8 mouse cellular contexts compared by ENCODE assay signal in the genomic region with DNA sequence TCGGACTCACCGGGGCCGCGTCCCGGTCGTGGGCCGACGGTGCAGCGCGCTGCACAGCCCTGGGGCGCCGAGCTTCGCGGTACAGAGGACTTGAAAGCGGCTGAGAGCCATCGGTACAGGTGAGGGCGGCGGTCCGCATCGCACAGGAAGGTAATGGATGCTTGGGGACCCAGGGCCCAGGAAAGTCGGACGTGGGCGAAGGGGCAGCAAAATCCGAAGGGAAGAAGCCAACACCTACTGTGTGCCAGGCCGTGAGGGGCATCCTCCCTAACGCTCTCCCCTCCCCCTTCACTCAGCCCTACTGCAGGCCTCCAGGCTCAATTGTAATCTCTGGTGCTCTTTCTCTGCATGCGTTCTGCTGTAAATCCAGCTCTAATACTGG. TPM values are rescaled to one million over a fixed set of nuclear protein-coding genes. Genes with fewer than 3 reads are reported as not detected.
DNase-seq lines count a peak whose midpoint lies in the region; ATAC-seq lines count a peak whose summit lies in the region.

No protein-coding gene starts in this region.

- no peaks in the 10 kb centered on the region for H3K27me3 ChIP-seq in neural tube, embryonic 11.5 days (ENCODE audit: control insufficient read depth, insufficient read depth, low read length)
- no peaks in the 10 kb centered on the region for H3K27me3 ChIP-seq in hindbrain, embryonic 13.5 days
- H3K27me3 ChIP-seq in midbrain, embryonic 14.5 days (ENCODE audit: control insufficient read depth, insufficient read depth, low read length) = no peaks in the 10 kb centered on the region

- H3K9ac ChIP-seq in neural tube, embryonic 11.5 days (ENCODE audit: low read length) = peak overlapping the region; percentile 95
- H3K9ac ChIP-seq in hindbrain, embryonic 13.5 days = peak overlapping the region; percentile 98
- H3K9ac ChIP-seq in midbrain, embryonic 14.5 days (replicated peaks; ENCODE audit: low read length) = peak overlapping the region; percentile 98

- WGBS in neural tube, embryonic 11.5 days = 0% methylated on average over 27 of the region's 27 CpGs
- WGBS in hindbrain, embryonic 13.5 days = under 1% methylated on average over 27 of the region's 27 CpGs
- 0% methylated on average over 27 of the region's 27 CpGs for WGBS in midbrain, embryonic 14.5 days

- no peaks in the 10 kb centered on the region for H3K9me3 ChIP-seq in neural tube, embryonic 11.5 days (ENCODE audit: control insufficient read depth, low read length)
- H3K9me3 ChIP-seq in hindbrain, embryonic 13.5 days = no peaks in the 10 kb centered on the region
- no peaks in the 10 kb centered on the region for H3K9me3 ChIP-seq in midbrain, embryonic 14.5 days (ENCODE audit: control insufficient read depth, low read length)

- H3K36me3 ChIP-seq in neural tube, embryonic 11.5 days (ENCODE audit: control insufficient read depth, insufficient read depth, low read length) = peaks cover 32% of the 10 kb centered on the region
- peaks cover 42% of the 10 kb centered on the region for H3K36me3 ChIP-seq in hindbrain, embryonic 13.5 days
- peaks cover 44% of the 10 kb centered on the region for H3K36me3 ChIP-seq in midbrain, embryonic 14.5 days (ENCODE audit: control insufficient read depth, insufficient read depth, low read length)

- H3K4me2 ChIP-seq in neural tube, embryonic 11.5 days (ENCODE audit: low read depth) = peak overlapping the region; percentile 82
- H3K4me2 ChIP-seq in hindbrain, embryonic 13.5 days = peak overlapping the region; percentile 87
- peak overlapping the region; percentile 69 for H3K4me2 ChIP-seq in midbrain, embryonic 14.5 days (ENCODE audit: low read length)

- DNase-seq in cerebellum, postnatal 25 days = no peak
- DNase-seq in neural tube, embryonic 11.5 days (ENCODE audit: low spot score) = no peak
- no peak for DNase-seq in neural tube, embryonic 10.5 days (ENCODE audit: extremely low spot score, low spot score)
- DNase-seq in midbrain, embryonic 14.5 days = peak; percentile 68
- DNase-seq in ovary, adult 18-20 months (ENCODE audit: low spot score) = no peak
- DNase-seq in adrenal gland, adult (ENCODE audit: inconsistent age in 2 of 2, low spot score in 1 of 2) = no peak

- peak; percentile 46; the same call in 1 of the 2 replicates for ATAC-seq in cerebellum, adult (ENCODE audit: insufficient number of reproducible peaks, low FRiP score, low TSS enrichment)
- peak; percentile 52 for ATAC-seq in neural tube, embryonic 11.5 days (ENCODE audit: insufficient read depth, low FRiP score, low TSS enrichment)
- peak; percentile 57 for ATAC-seq in hindbrain, embryonic 13.5 days (ENCODE audit: low FRiP score)
- ATAC-seq in midbrain, embryonic 14.5 days (ENCODE audit: low FRiP score, low TSS enrichment) = peak; percentile 32

- peak overlapping the region; percentile 94 for H3K4me3 ChIP-seq in neural tube, embryonic 11.5 days (ENCODE audit: low read depth, low read length)
- peak overlapping the region; percentile 96 for H3K4me3 ChIP-seq in hindbrain, embryonic 13.5 days
- H3K4me3 ChIP-seq in midbrain, embryonic 14.5 days (replicated peaks; ENCODE audit: low read depth, low read length) = peak overlapping the region; percentile 81

- H3K27ac ChIP-seq in neural tube, embryonic 11.5 days (ENCODE audit: low read depth, low read length) = peak overlapping the region; percentile 98
- peak overlapping the region; percentile 100 for H3K27ac ChIP-seq in hindbrain, embryonic 13.5 days
- H3K27ac ChIP-seq in midbrain, embryonic 14.5 days (replicated peaks; ENCODE audit: low read depth, low read length) = peak overlapping the region; percentile 99

- H3K4me1 ChIP-seq in neural tube, embryonic 11.5 days (ENCODE audit: control insufficient read depth, insufficient read depth, low read length) = peaks cover 21% of the 10 kb centered on the region
- peaks cover 54% of the 10 kb centered on the region for H3K4me1 ChIP-seq in hindbrain, embryonic 13.5 days (replicated peaks)
- peaks cover 31% of the 10 kb centered on the region for H3K4me1 ChIP-seq in midbrain, embryonic 14.5 days (ENCODE audit: control insufficient read depth, insufficient read depth, low read length)

RNA-seq across cellular contexts. Expression of gene Sept1, which starts 0.4 kb away (rescaled TPM):
- 19.6 and 22.0 TPM in 2 replicates for polyA plus RNA-seq in neural tube, embryonic 11.5 days (2014; fragmentation: Nextera tagmentation; extraction: Ambion mirVana)
- 21.8 and 23.1 TPM in 2 replicates for polyA plus RNA-seq in hindbrain, embryonic 13.5 days (2015; fragmentation: Nextera tagmentation; extraction: Ambion mirVana)
- 11.6 and 13.6 TPM in 2 replicates for polyA plus RNA-seq in midbrain, embryonic 14.5 days (2014; fragmentation: Nextera tagmentation; extraction: Ambion mirVana)

RNA-seq across cellular contexts. Expression of gene Zfp553, which starts 0.5 kb away (rescaled TPM):
- 28.7 and 31.4 TPM in 2 replicates for polyA plus RNA-seq in neural tube, embryonic 11.5 days (2014; fragmentation: Nextera tagmentation; extraction: Ambion mirVana)
- 58.8 and 61.9 TPM in 2 replicates for polyA plus RNA-seq in hindbrain, embryonic 13.5 days (2015; fragmentation: Nextera tagmentation; extraction: Ambion mirVana)
- 31.9 and 39.7 TPM in 2 replicates for polyA plus RNA-seq in midbrain, embryonic 14.5 days (2014; fragmentation: Nextera tagmentation; extraction: Ambion mirVana)

RNA-seq across cellular contexts. Expression of gene Zfp771, which starts 10.7 kb away (rescaled TPM):
- polyA plus RNA-seq in neural tube, embryonic 11.5 days (2014; fragmentation: Nextera tagmentation; extraction: Ambion mirVana) = 53.2 and 54.5 TPM in 2 replicates
- polyA plus RNA-seq in hindbrain, embryonic 13.5 days (2015; fragmentation: Nextera tagmentation; extraction: Ambion mirVana) = 54.4 and 57.4 TPM in 2 replicates
- 55.2 and 71.2 TPM in 2 replicates for polyA plus RNA-seq in midbrain, embryonic 14.5 days (2014; fragmentation: Nextera tagmentation; extraction: Ambion mirVana)

RNA-seq across cellular contexts. Expression of gene Mylpf, which starts 24.7 kb away (rescaled TPM):
- polyA plus RNA-seq in neural tube, embryonic 11.5 days (2014; fragmentation: Nextera tagmentation; extraction: Ambion mirVana) = 87.1 and 113 TPM in 2 replicates
- polyA plus RNA-seq in hindbrain, embryonic 13.5 days (2015; fragmentation: Nextera tagmentation; extraction: Ambion mirVana) = 11.0 and 15.5 TPM in 2 replicates
- polyA plus RNA-seq in midbrain, embryonic 14.5 days (2014; fragmentation: Nextera tagmentation; extraction: Ambion mirVana) = 4.3 and 4.5 TPM in 2 replicates

RNA-seq across cellular contexts. Expression of gene Tbc1d10b, which starts 25.1 kb away (rescaled TPM):
- polyA plus RNA-seq in neural tube, embryonic 11.5 days (2014; fragmentation: Nextera tagmentation; extraction: Ambion mirVana) = 23.9 and 28.8 TPM in 2 replicates
- polyA plus RNA-seq in hindbrain, embryonic 13.5 days (2015; fragmentation: Nextera tagmentation; extraction: Ambion mirVana) = 28.0 and 31.3 TPM in 2 replicates
- 24.6 and 27.6 TPM in 2 replicates for polyA plus RNA-seq in midbrain, embryonic 14.5 days (2014; fragmentation: Nextera tagmentation; extraction: Ambion mirVana)
